Mouse (Mus musculus): ENCODE measurements around the gene Prop1.

Gene Prop1

GRCm38 (mm10) chr11:50953665-50954064, at the start of gene Prop1:
Prop1 (minus strand) TSS chr11:50953765.
- no peak for DNase-seq (ENCODE audit: low spot score in 2 of 2)

- DNase-seq (ENCODE audit: low spot score in 2 of 2) = no peak
These were observed 49.7 kb upstream of the Prop1 start, which contains the start of gene Olfr51 for GRCm38 (mm10) chr11:51003296-51003695. Olfr51 (plus strand) TSS chr11:51003596.

GRCm38 (mm10) chr11:50981667-50982066, 28.1 kb upstream of the Prop1 start, which contains the start of gene Olfr1377:
Olfr1377 (plus strand) TSS chr11:50981967.
- DNase-seq (ENCODE audit: low spot score in 2 of 2) = no peak

GRCm38 (mm10) chr11:50977216-50977615, 23.7 kb upstream of the Prop1 start:
- no peak for DNase-seq (ENCODE audit: low spot score in 2 of 2)

- DNase-seq (ENCODE audit: low spot score in 2 of 2) = no peak
These were observed 12.7 kb upstream of the Prop1 start, which contains the start of gene Olfr1378 for GRCm38 (mm10) chr11:50966230-50966629. Olfr1378 (plus strand) TSS chr11:50966530.

GRCm38 (mm10) chr11:50964886-50965285, 11.3 kb upstream of the Prop1 start:
- no peak for DNase-seq (ENCODE audit: low spot score in 2 of 2)

GRCm38 (mm10) chr11:50952290-50952689, 1.3 kb downstream of the Prop1 start:
- no peak for DNase-seq (ENCODE audit: low spot score in 2 of 2)

GRCm38 (mm10) chr11:50943506-50943905, 10.1 kb downstream of the Prop1 start, which contains the start of gene 4933414I15Rik:
4933414I15Rik (minus strand) TSS chr11:50943765.
- DNase-seq (ENCODE audit: low spot score in 2 of 2) = no peak

GRCm38 (mm10) chr11:50942386-50942785, 11.2 kb downstream of the Prop1 start:
- no peak for DNase-seq (ENCODE audit: low spot score in 2 of 2)

- DNase-seq (ENCODE audit: low spot score in 2 of 2) = peak in 1 of 2 experiments; percentile 17
These were observed 13.8 kb downstream of the Prop1 start for GRCm38 (mm10) chr11:50939621-50940366.

- DNase-seq (ENCODE audit: low spot score in 2 of 2) = no peak
These were observed 15.1 kb downstream of the Prop1 start for GRCm38 (mm10) chr11:50938435-50938834.

- DNase-seq (ENCODE audit: low spot score in 2 of 2) = no peak
These were observed 21.5 kb downstream of the Prop1 start for GRCm38 (mm10) chr11:50932040-50932439.

GRCm38 (mm10) chr11:50931451-50931866, 22.1 kb downstream of the Prop1 start, which contains the start of gene Zfp354b:
Zfp354b (minus strand) TSS chr11:50931633.
- DNase-seq (ENCODE audit: low spot score in 2 of 2) = peak; percentile 14 to 24

GRCm38 (mm10) chr11:50931021-50931420, 22.5 kb downstream of the Prop1 start:
- no peak for DNase-seq (ENCODE audit: low spot score in 2 of 2)

- no peak for DNase-seq (ENCODE audit: low spot score in 2 of 2)
These were observed 23.0 kb downstream of the Prop1 start for GRCm38 (mm10) chr11:50930469-50931014.

GRCm38 (mm10) chr11:50915671-50916320, 37.8 kb downstream of the Prop1 start, which contains the start of gene Zfp2:
Zfp2 (minus strand) TSS chr11:50916165.
- DNase-seq (ENCODE audit: low spot score in 2 of 2) = peak; percentile 83 to 89

- no peak for DNase-seq (ENCODE audit: low spot score in 2 of 2)
These were observed 39.1 kb downstream of the Prop1 start for GRCm38 (mm10) chr11:50914461-50914860.

- DNase-seq (ENCODE audit: low spot score in 2 of 2) = no peak
These were observed 40.3 kb downstream of the Prop1 start for GRCm38 (mm10) chr11:50913301-50913700.

- DNase-seq (ENCODE audit: low spot score in 2 of 2) = no peak
These were observed 45.4 kb downstream of the Prop1 start for GRCm38 (mm10) chr11:50908136-50908535.
